Mouse (Mus musculus) kidney, adult 2 months (tissue): ENCODE data around the gene Prdm5.

Source experiments
- CTCF ChIP-seq: fragments of 200-500 bp; conservative IDR thresholded peaks from 2 replicates; pipeline ENCODE4 v1.5.1; 2011; ENCODE audit warnings: low read depth, mild to moderate bottlenecking, control low read depth, low read length, moderate library complexity, mixed read lengths; ENCODE audit not compliant: insufficient read depth, insufficient read length
- POLR2A ChIP-seq: fragments of 200-500 bp; IDR thresholded peaks from one replicate; pipeline ENCODE4 v1.6.1; 2011; ENCODE audit warnings: low read depth, low read length, control low read depth

GRCm38 (mm10) chr6:65764459-65764858, 14.3 kb upstream of the Prdm5 start:
- TF ChIP-seq CTCF: no peak
- no peak for TF ChIP-seq POLR2A
